Mouse (Mus musculus): Measurements from ENCODE around the gene Elf4.

DNA sequence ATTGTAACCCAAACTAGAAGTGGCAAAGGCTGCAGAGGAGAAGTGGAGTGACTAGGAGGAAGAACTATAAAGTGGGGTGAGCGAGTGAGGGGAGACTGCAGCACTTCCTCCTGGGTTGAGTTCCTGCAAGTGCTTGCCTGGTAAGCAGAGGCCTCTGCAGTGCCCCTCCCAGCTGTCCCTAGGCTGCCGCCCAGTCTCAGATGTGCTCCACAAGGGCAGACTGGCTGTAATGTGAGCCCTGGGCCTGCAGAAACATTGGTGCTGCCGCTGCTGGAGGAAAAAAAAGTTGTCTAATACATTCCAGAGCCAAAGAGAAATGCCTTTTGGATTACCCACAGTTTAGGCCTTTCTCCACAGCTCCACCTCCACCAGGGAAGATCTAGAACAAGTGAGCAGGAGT, 57.8 kb downstream of the Elf4 start:
- TF ChIP-seq EP300 (IDR thresholded peaks at IDR 0.05; ENCODE audit: low read depth), result no peak
- no peak for TF ChIP-seq CTCF (IDR thresholded peaks at IDR 0.05; ENCODE audit: low read depth)
